Mouse (Mus musculus) limb, embryonic 14.5 days (tissue): Measurements from ENCODE around the gene 1110002E22Rik. TPM values are rescaled to one million over a fixed set of nuclear protein-coding genes. Genes with fewer than 3 reads are reported as not detected.

ENCODE experiments used
- ATAC-seq: fragments of 200-750 bp; cut with Nextera tagmentation; 2 replicates; pipeline ENCODE4 v1.8.0; 2017; ENCODE audit warnings: low read depth, moderate number of reproducible peaks, moderate TSS enrichment; ENCODE audit not compliant: low FRiP score
- DNase-seq: peaks from one replicate; pipeline ENCODE4 v3.0.0-alpha.2; 2015; ENCODE audit warnings: low spot score
- H3K27ac ChIP-seq: fragments of 300-500 bp; sonication (generic); replicated peaks from 2 replicates; pipeline ENCODE4 v1.5.1; 2014; ENCODE audit warnings: low read depth, mild to moderate bottlenecking, low read length, moderate library complexity, mixed read lengths
- H3K27me3 ChIP-seq: fragments of 300-500 bp; sonication (generic); 2 replicates; pipeline ENCODE4 v1.6.1; 2014; ENCODE audit warnings: low read length, mixed read lengths; ENCODE audit not compliant: control insufficient read depth, insufficient read depth
- H3K36me3 ChIP-seq: fragments of 300-500 bp; sonication (generic); 2 replicates; pipeline ENCODE4 v1.6.1; 2014; ENCODE audit warnings: mild to moderate bottlenecking, low read length, moderate library complexity, mixed read lengths; ENCODE audit not compliant: control insufficient read depth, insufficient read depth
- H3K4me1 ChIP-seq: fragments of 300-500 bp; sonication (generic); 2 replicates; pipeline ENCODE4 v1.6.1; 2014; ENCODE audit warnings: antibody characterized with exemption, low read length, mixed read lengths; ENCODE audit not compliant: control insufficient read depth, insufficient read depth
- H3K4me2 ChIP-seq: fragments of 300-500 bp; sonication (generic); replicated peaks from 2 replicates; pipeline ENCODE4 v1.6.1; 2014; ENCODE audit warnings: low read depth, mild to moderate bottlenecking, low read length, moderate library complexity; ENCODE audit not compliant: severe bottlenecking
- H3K4me3 ChIP-seq: fragments of 300-500 bp; sonication (generic); replicated peaks from 2 replicates; pipeline ENCODE4 v1.5.1; 2014; ENCODE audit warnings: low read length
- H3K9ac ChIP-seq: fragments of 300-500 bp; sonication (generic); 2 replicates; pipeline ENCODE4 v1.6.1; 2014; ENCODE audit warnings: mild to moderate bottlenecking, low read depth, low read length, moderate library complexity; ENCODE audit not compliant: severe bottlenecking
- H3K9me3 ChIP-seq: fragments of 300-500 bp; sonication (generic); 2 replicates; pipeline ENCODE4 v1.6.1; 2016; ENCODE audit warnings: low read length; ENCODE audit not compliant: control insufficient read depth
- POLR2A ChIP-seq: fragments of 200-500 bp; IDR thresholded peaks from 2 replicates; pipeline ENCODE4 v1.8.0; 2012; ENCODE audit warnings: inconsistent platforms, mild to moderate bottlenecking, moderate library complexity, borderline replicate concordance; ENCODE audit not compliant: insufficient read depth, insufficient read length; ENCODE audit errors: extremely low read depth
- WGBS: fragments of 180-500 bp; shearing (Covaris S2); extraction: QIAGEN DNeasy Blood & Tissue Kit; methylation state at CpG from one replicate; pipeline ENCODE4 v1.1.7; 2014; 5-methylcytosine and 5-hydroxymethylcytosine counted together
- polyA plus RNA-seq, 2 experiments: library from polyadenylated mRNA; depleted of rRNA in 1 of 2; stranded (reverse) in 1 of 2; unstranded in 1 of 2; fragments of >200 nt; fragmentation: Nextera tagmentation in 1 of 2; extraction: Ambion mirVana in 1 of 2; gene quantifications; 2 replicates each; pipeline versions ENCODE4 v1.2.1 to v1.2.3; 2012 to 2014

Gene 1110002E22Rik
- polyA plus RNA-seq (2012; rRNA removed) (3.2 TPM in 2 replicates), polyA plus RNA-seq (2014; fragmentation: Nextera tagmentation; extraction: Ambion mirVana) (2.8 and 4.0 TPM in 2 replicates)

DNA sequence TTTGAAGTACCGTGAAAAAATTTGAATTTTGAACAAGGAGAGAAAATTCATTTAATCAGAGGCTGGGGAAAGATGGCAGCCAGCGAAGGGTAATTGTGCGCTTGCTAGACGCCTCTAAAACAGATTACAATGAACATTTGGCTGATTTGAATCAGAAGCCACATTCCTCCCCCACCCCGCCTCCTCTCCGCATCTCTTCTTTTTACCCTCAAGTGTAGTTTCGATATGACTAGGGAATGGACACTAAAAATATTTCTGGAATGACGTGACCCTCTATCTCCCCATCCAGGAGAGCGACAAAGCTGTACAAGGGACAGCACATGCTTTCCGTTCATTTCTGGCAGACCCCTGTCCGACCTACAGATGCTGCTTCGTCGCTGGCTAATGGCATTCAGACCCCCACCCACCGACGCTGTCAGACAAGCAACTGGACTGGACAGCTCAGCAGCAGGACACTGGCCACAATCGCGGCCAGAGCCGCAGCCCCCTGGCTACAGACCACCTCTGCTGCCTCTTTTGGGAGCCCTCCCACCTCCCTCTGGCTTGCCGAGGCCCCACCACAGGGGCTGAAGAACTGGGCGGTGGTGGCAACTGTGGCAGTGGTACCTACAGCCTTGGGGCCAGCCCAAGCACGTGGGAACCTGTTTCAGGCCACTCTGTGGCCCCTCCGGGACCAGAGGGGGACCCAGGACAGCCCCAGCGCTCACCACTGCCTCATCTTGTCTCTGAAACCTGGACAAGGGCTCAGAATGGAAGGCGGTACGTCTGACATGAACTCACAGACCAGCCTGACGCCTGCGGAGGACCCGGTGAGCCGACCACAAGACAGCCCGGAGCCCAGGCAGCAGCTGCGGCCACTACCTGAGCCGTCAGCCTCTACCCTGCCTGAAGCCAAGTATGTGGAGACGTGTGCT is at the start of gene 1110002E22Rik:
Gene 1110002E22Rik, plus strand, starts transcription at position 321 of the 914 bp plus-strand sequence.
- Histone ChIP-seq H3K9me3 (no peaks in the 10 kb centered on the region), H3K9ac (no peak within 1 kb of the TSS), H3K27me3 (no peaks in the 10 kb centered on the region), H3K4me3 (no peak within 1 kb of the TSS), H3K36me3 (no peaks in the 10 kb centered on the region), H3K4me1 (peaks cover 14% of the 10 kb centered on the region), H3K4me2 (no peak within 1 kb of the TSS; the same call in 1 of the 2 replicates), H3K27ac (no peak within 1 kb of the TSS)
- TF ChIP-seq POLR2A, result no peak
- ATAC-seq (no peak), DNase-seq (peak; percentile 18)
- 70% methylated on average over 33 of the region's 33 CpGs for WGBS

DNA sequence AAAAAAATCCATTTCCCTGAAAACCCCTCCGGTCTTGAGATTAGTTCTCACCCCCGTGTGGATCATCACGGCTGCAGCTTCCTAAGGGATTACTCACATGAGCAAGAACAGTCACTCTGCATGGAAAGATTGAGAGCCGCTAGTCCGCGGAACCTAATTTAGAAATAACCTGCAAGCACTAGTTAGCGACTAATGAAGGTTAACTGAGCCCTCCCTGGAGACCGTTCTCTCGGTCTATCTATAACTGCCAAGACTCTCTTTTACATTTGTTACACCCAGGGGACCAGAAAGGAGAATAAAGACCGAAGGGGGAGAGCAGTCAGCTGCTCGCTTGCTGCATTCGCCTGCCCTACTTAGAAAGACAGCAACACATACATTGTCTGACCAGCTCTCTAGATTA is 48.0 kb upstream of the 1110002E22Rik start:
- Histone ChIP-seq H3K4me2 (0 out of 2 replicates have a peak overlapping the region, but pooled peaks have one; percentile 15), H3K27me3 (no peaks in the 10 kb centered on the region), H3K36me3 (no peaks in the 10 kb centered on the region), H3K27ac (no peak overlapping the region), H3K9ac (no peak overlapping the region), H3K4me1 (no peaks in the 10 kb centered on the region), H3K4me3 (no peak overlapping the region), H3K9me3 (no peaks in the 10 kb centered on the region)
- ATAC-seq, result peak; percentile 44
- peak; percentile 25 for DNase-seq
- TF ChIP-seq POLR2A, result no peak
- WGBS, result 67% methylated on average over 12 of the region's 12 CpGs

DNA sequence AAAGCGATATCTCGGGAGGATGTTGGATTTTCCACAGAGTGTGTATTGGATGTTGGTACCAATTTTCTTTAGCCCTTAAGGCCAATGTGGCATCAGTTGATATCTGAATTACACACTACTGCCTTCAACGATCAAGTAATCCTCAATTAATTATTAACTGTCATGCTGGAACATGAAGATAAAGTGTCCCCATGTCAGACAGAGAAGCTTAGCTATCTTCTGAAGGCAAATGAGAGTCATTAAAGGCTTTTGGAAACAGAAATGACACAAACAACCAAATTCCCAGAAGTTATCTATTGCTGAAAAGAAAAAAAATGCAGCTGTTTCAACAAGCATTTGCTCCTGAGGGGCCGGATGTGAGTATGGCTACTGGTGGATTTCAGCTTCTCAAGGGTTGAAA is 42.8 kb upstream of the 1110002E22Rik start:
- Histone ChIP-seq H3K4me1 (no peaks in the 10 kb centered on the region), H3K9me3 (no peaks in the 10 kb centered on the region), H3K4me3 (no peak overlapping the region), H3K27me3 (no peaks in the 10 kb centered on the region), H3K4me2 (no peak overlapping the region), H3K27ac (no peak overlapping the region), H3K36me3 (no peaks in the 10 kb centered on the region), H3K9ac (no peak overlapping the region)
- DNase-seq, result no peak
- no peak for TF ChIP-seq POLR2A
- ATAC-seq, result no peak
- WGBS, result 88% methylated on average over 4 of the region's 4 CpGs

DNA sequence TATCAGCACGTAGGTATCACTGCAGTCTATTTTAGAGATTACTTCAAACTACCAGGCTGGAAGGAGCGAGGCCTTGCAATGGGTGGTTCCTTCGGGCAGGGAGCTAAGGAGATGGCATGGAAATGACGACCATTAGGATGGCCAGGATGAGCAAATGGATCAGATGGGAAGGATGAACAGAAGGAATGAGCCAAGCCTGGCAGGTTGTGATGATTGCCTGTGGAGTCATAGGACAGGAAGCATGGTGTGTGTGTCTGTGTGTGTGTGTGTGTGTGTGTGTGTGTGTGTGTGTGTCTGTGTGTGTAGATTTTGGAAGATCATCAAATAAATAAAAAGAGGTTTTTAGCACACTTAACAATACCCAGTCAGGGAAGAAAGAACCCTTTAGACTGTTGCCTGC is 42.2 kb upstream of the 1110002E22Rik start:
- H3K36me3 ChIP-seq, result no peaks in the 10 kb centered on the region
- WGBS, result 87% methylated on average over 4 of the region's 4 CpGs
- H3K9me3 ChIP-seq, result no peaks in the 10 kb centered on the region
- no peak overlapping the region for H3K27ac ChIP-seq
- H3K4me3 ChIP-seq, result no peak overlapping the region
- no peak overlapping the region for H3K9ac ChIP-seq
- DNase-seq (no peak), ATAC-seq (no peak)
- H3K27me3 ChIP-seq, result no peaks in the 10 kb centered on the region
- no peak for TF ChIP-seq POLR2A
- H3K4me1 ChIP-seq, result no peaks in the 10 kb centered on the region
- H3K4me2 ChIP-seq, result no peak overlapping the region

DNA sequence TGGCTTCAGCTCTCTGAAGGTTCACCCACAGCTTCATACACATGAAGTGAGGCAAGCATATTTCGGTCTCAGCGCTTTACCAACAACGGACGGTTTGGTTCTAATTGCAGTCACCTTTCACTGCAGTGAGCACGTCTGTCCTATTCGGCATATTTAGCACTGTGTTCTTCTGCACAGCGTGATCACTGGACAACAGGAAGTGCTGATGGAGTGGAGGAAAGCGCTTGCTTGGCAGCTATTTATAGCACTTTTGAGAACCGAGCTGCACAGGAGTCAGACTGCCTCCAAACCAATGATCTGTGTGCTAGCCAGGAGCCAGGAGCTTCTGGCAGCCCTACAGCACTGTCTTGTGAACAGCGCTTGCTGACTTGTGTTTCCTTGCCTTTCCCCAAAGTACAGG is 38.6 kb upstream of the 1110002E22Rik start:
- Histone ChIP-seq H3K9ac (no peak overlapping the region), H3K27ac (no peak overlapping the region), H3K9me3 (no peaks in the 10 kb centered on the region), H3K36me3 (no peaks in the 10 kb centered on the region), H3K27me3 (no peaks in the 10 kb centered on the region), H3K4me2 (no peak overlapping the region), H3K4me1 (no peaks in the 10 kb centered on the region), H3K4me3 (no peak overlapping the region)
- ATAC-seq, result no peak
- no peak for TF ChIP-seq POLR2A
- WGBS, result 73% methylated on average over 10 of the region's 10 CpGs
- DNase-seq, result no peak
